Mouse (Mus musculus): ENCODE results near the gene Ccdc61. TPM values are rescaled to one million over a fixed set of nuclear protein-coding genes. Genes with fewer than 3 reads are reported as not detected.
A peak's percentile ranks its signal among the peaks of the same experiment; 100 is the strongest.

Gene Ccdc61
- polyA plus RNA-seq (2012; rRNA removed), result 19.8 and 21.3 TPM in 2 replicates

GRCm38 (mm10) chr7:18910241-18910831, at the start of gene Ccdc61:
Gene Ccdc61, minus strand, starts transcription at chr7:18910415.
- Histone ChIP-seq H3K27ac (ENCODE audit: insufficient read depth, low read depth, low read length) (peak within 1 kb of the TSS; percentile 3; the same call in 1 of the 2 replicates), H3K27me3 (replicated peaks; ENCODE audit: control insufficient read depth, insufficient read depth, low read length) (no peaks in the 10 kb centered on the region), H3K36me3 (ENCODE audit: control insufficient read depth, insufficient read depth, low read length) (no peaks in the 10 kb centered on the region), H3K4me3 (ENCODE audit: insufficient read depth, low read depth, low read length) (peak within 1 kb of the TSS; percentile 76), H3K4me1 (ENCODE audit: control insufficient read depth, insufficient read depth, low read length) (no peaks in the 10 kb centered on the region; the same call in 1 of the 2 replicates)
- WGBS, result under 1% methylated on average over 33 of the region's 33 CpGs
- peak; percentile 99 for DNase-seq
- no peak for TF ChIP-seq CTCF (conservative IDR thresholded peaks at IDR 0.05; ENCODE audit: insufficient read depth, insufficient read length, low read depth, low read length)
- peak; percentile 28 for TF ChIP-seq POLR2A (IDR thresholded peaks at IDR 0.05; ENCODE audit: low read depth, low read length)

- TF ChIP-seq CTCF (conservative IDR thresholded peaks at IDR 0.05; ENCODE audit: insufficient read depth, insufficient read length, low read depth, low read length) (no peak), POLR2A (IDR thresholded peaks at IDR 0.05; ENCODE audit: low read depth, low read length) (no peak)
- Histone ChIP-seq H3K4me1 (ENCODE audit: control insufficient read depth, insufficient read depth, low read length) (no peaks in the 10 kb centered on the region), H3K36me3 (ENCODE audit: control insufficient read depth, insufficient read depth, low read length) (no peaks in the 10 kb centered on the region), H3K27ac (ENCODE audit: insufficient read depth, low read depth, low read length) (peak overlapping the region; percentile 44; the same call in 1 of the 2 replicates), H3K4me3 (ENCODE audit: insufficient read depth, low read depth, low read length) (no peak overlapping the region), H3K27me3 (replicated peaks; ENCODE audit: control insufficient read depth, insufficient read depth, low read length) (no peaks in the 10 kb centered on the region)
- DNase-seq, result peak; percentile 77
- 54% methylated on average over 8 of the region's 8 CpGs for WGBS
Observed at GRCm38 (mm10) chr7:18959446-18959845, 49.2 kb upstream of the Ccdc61 start.

- Histone ChIP-seq H3K36me3 (ENCODE audit: control insufficient read depth, insufficient read depth, low read length) (no peaks in the 10 kb centered on the region), H3K27ac (ENCODE audit: insufficient read depth, low read depth, low read length) (no peak overlapping the region), H3K4me3 (ENCODE audit: insufficient read depth, low read depth, low read length) (peak overlapping the region; percentile 67), H3K4me1 (ENCODE audit: control insufficient read depth, insufficient read depth, low read length) (no peaks in the 10 kb centered on the region), H3K27me3 (replicated peaks; ENCODE audit: control insufficient read depth, insufficient read depth, low read length) (no peaks in the 10 kb centered on the region)
- TF ChIP-seq POLR2A (IDR thresholded peaks at IDR 0.05; ENCODE audit: low read depth, low read length), result no peak
- TF ChIP-seq CTCF (conservative IDR thresholded peaks at IDR 0.05; ENCODE audit: insufficient read depth, insufficient read length, low read depth, low read length), result no peak
- WGBS, result 3% methylated on average over 21 of the region's 21 CpGs
- DNase-seq, result peak; percentile 22
Observed at GRCm38 (mm10) chr7:18958384-18958766, 48.2 kb upstream of the Ccdc61 start.

GRCm38 (mm10) chr7:18957569-18958383, 47.6 kb upstream of the Ccdc61 start:
- Histone ChIP-seq H3K27ac (ENCODE audit: insufficient read depth, low read depth, low read length) (no peak overlapping the region), H3K4me1 (ENCODE audit: control insufficient read depth, insufficient read depth, low read length) (no peaks in the 10 kb centered on the region), H3K4me3 (ENCODE audit: insufficient read depth, low read depth, low read length) (peak overlapping the region; percentile 67), H3K36me3 (ENCODE audit: control insufficient read depth, insufficient read depth, low read length) (no peaks in the 10 kb centered on the region), H3K27me3 (replicated peaks; ENCODE audit: control insufficient read depth, insufficient read depth, low read length) (no peaks in the 10 kb centered on the region)
- 6% methylated on average over 94 of the region's 107 CpGs for WGBS
- TF ChIP-seq CTCF (conservative IDR thresholded peaks at IDR 0.05; ENCODE audit: insufficient read depth, insufficient read length, low read depth, low read length) (no peak), POLR2A (IDR thresholded peaks at IDR 0.05; ENCODE audit: low read depth, low read length) (no peak)
- DNase-seq, result peak; percentile 66

- no peak for TF ChIP-seq CTCF (conservative IDR thresholded peaks at IDR 0.05; ENCODE audit: insufficient read depth, insufficient read length, low read depth, low read length)
- TF ChIP-seq POLR2A (IDR thresholded peaks at IDR 0.05; ENCODE audit: low read depth, low read length), result no peak
- no peak for DNase-seq
- H3K27ac ChIP-seq (ENCODE audit: insufficient read depth, low read depth, low read length), result no peak overlapping the region
- no peaks in the 10 kb centered on the region for H3K4me1 ChIP-seq (ENCODE audit: control insufficient read depth, insufficient read depth, low read length)
- no peak overlapping the region for H3K4me3 ChIP-seq (ENCODE audit: insufficient read depth, low read depth, low read length)
- 21% methylated on average over 15 of the region's 15 CpGs for WGBS
- H3K36me3 ChIP-seq (ENCODE audit: control insufficient read depth, insufficient read depth, low read length), result no peaks in the 10 kb centered on the region
- H3K27me3 ChIP-seq (replicated peaks; ENCODE audit: control insufficient read depth, insufficient read depth, low read length), result no peaks in the 10 kb centered on the region
Observed at GRCm38 (mm10) chr7:18951397-18951796, 41.2 kb upstream of the Ccdc61 start.

- Histone ChIP-seq H3K4me3 (ENCODE audit: insufficient read depth, low read depth, low read length) (no peak overlapping the region), H3K27ac (ENCODE audit: insufficient read depth, low read depth, low read length) (no peak overlapping the region; the same call in 1 of the 2 replicates), H3K36me3 (ENCODE audit: control insufficient read depth, insufficient read depth, low read length) (no peaks in the 10 kb centered on the region), H3K4me1 (ENCODE audit: control insufficient read depth, insufficient read depth, low read length) (no peaks in the 10 kb centered on the region), H3K27me3 (replicated peaks; ENCODE audit: control insufficient read depth, insufficient read depth, low read length) (no peaks in the 10 kb centered on the region)
- WGBS, result 29% methylated on average over 18 of the region's 18 CpGs
- no peak for TF ChIP-seq CTCF (conservative IDR thresholded peaks at IDR 0.05; ENCODE audit: insufficient read depth, insufficient read length, low read depth, low read length)
- no peak for TF ChIP-seq POLR2A (IDR thresholded peaks at IDR 0.05; ENCODE audit: low read depth, low read length)
- no peak for DNase-seq
Observed at GRCm38 (mm10) chr7:18950523-18951315, 40.5 kb upstream of the Ccdc61 start.
